Mouse (Mus musculus) liver, embryonic 13.5 days (tissue): ENCODE measurements around the gene Cpa4. TPM values are rescaled to one million over a fixed set of nuclear protein-coding genes. Genes with fewer than 3 reads are reported as not detected.
A peak's percentile ranks its signal among the peaks of the same experiment; 100 is the strongest.

Experiments
- ATAC-seq: fragments of 200-750 bp; cut with Nextera tagmentation; 2 replicates; pipeline ENCODE4 v1.8.0; 2017; ENCODE audit warnings: low read depth, mild to moderate bottlenecking, moderate number of reproducible peaks, moderate library complexity
- DNase-seq: peaks from one replicate; pipeline ENCODE4 v3.0.0; 2022
- H3K27ac ChIP-seq: fragments of 300-500 bp; sonication (generic); 2 replicates; pipeline ENCODE4 v1.5.1; 2015; ENCODE audit warnings: moderate library complexity, mild to moderate bottlenecking, inconsistent platforms
- H3K27me3 ChIP-seq: fragments of 300-500 bp; sonication (generic); 2 replicates; pipeline ENCODE4 v1.6.1; 2015; ENCODE audit warnings: mild to moderate bottlenecking, inconsistent platforms
- H3K36me3 ChIP-seq: fragments of 300-500 bp; sonication (generic); 2 replicates; pipeline ENCODE4 v1.6.1; 2015; ENCODE audit warnings: mild to moderate bottlenecking, inconsistent platforms
- H3K4me1 ChIP-seq: fragments of 300-500 bp; sonication (generic); replicated peaks from 2 replicates; pipeline ENCODE4 v1.6.1; 2015; ENCODE audit warnings: inconsistent platforms
- H3K4me2 ChIP-seq: fragments of 300-500 bp; sonication (generic); 2 replicates; pipeline ENCODE4 v1.6.1; 2015; ENCODE audit warnings: inconsistent platforms, mild to moderate bottlenecking, moderate library complexity
- H3K4me3 ChIP-seq: fragments of 300-500 bp; sonication (generic); replicated peaks from 2 replicates; pipeline ENCODE4 v1.5.1; 2015; ENCODE audit warnings: mild to moderate bottlenecking, inconsistent platforms
- H3K9ac ChIP-seq: fragments of 300-500 bp; sonication (generic); 2 replicates; pipeline ENCODE4 v1.6.1; 2015; ENCODE audit warnings: mild to moderate bottlenecking, inconsistent platforms
- H3K9me3 ChIP-seq: fragments of 300-500 bp; sonication (generic); replicated peaks from 2 replicates; pipeline ENCODE4 v1.6.1; 2016; ENCODE audit warnings: inconsistent platforms
- WGBS: fragments of 180-500 bp; shearing (Covaris S2); methylation state at CpG from one replicate; pipeline ENCODE4 v1.1.7; 2015; ENCODE audit not compliant: insufficient replicate concordance; 5-methylcytosine and 5-hydroxymethylcytosine counted together
- polyA plus RNA-seq: library from polyadenylated mRNA; unstranded; fragments of >200 nt; fragmentation: Nextera tagmentation; extraction: Ambion mirVana; gene quantifications from 2 replicates; pipeline ENCODE4 v1.2.1, GENCODE M21; 2015

Gene Cpa4
- polyA plus RNA-seq, 1 experiment from 2014 or later: 0.13 TPM

- peaks cover 23% of the 10 kb centered on the region for H3K4me1 ChIP-seq
- ATAC-seq: no peak
- no peak for DNase-seq
- H3K4me3 ChIP-seq: no peak overlapping the region
- no peaks in the 10 kb centered on the region for H3K9me3 ChIP-seq
- no peak overlapping the region for H3K4me2 ChIP-seq
- H3K27me3 ChIP-seq: no peaks in the 10 kb centered on the region
- WGBS: 50% methylated on average over 4 of the region's 4 CpGs
- peak overlapping the region; percentile 68 for H3K27ac ChIP-seq
- no peaks in the 10 kb centered on the region for H3K36me3 ChIP-seq
- no peak overlapping the region for H3K9ac ChIP-seq
Measured at GRCm38 (mm10) chr6:30636186-30636842, 68.1 kb downstream of the Cpa4 start.

GRCm38 (mm10) chr6:30638674-30639268 is 70.6 kb downstream of the Cpa4 start, which contains the start of gene Cpa1:
Cpa1 (plus strand) TSS chr6:30639218.
- Histone ChIP-seq H3K4me3 (no peak within 1 kb of the TSS), H3K9me3 (no peaks in the 10 kb centered on the region), H3K9ac (no peak within 1 kb of the TSS), H3K27ac (no peak within 1 kb of the TSS), H3K36me3 (no peaks in the 10 kb centered on the region), H3K27me3 (0 out of 2 replicates have a peak, but pooled peaks cover under 1% of the 10 kb centered on the region), H3K4me1 (peaks cover 28% of the 10 kb centered on the region), H3K4me2 (no peak within 1 kb of the TSS)
- WGBS: 32% methylated on average over 5 of the region's 5 CpGs
- ATAC-seq (peak; percentile 73), DNase-seq (peak; percentile 3)

Other genes starting within 250 kb of the Cpa4 start
- gene Zc3hc1, start 177.3 kb upstream of the Cpa4 start, polyA plus RNA-seq: 33.4 and 33.8 TPM in 2 replicates
- 8.2 and 9.4 TPM in 2 replicates for gene Klhdc10, start 166.5 kb upstream of the Cpa4 start, polyA plus RNA-seq
- gene Tmem209, start 58.6 kb upstream of the Cpa4 start, polyA plus RNA-seq: 22.6 and 24.8 TPM in 2 replicates
- gene Ssmem1, start 58.5 kb upstream of the Cpa4 start, polyA plus RNA-seq: 0.12 and 0.30 TPM in 2 replicates
- 1.1 and 2.5 TPM in 2 replicates for gene Cpa2, start 26.8 kb upstream of the Cpa4 start, polyA plus RNA-seq
- gene Cpa5, start 42.6 kb downstream of the Cpa4 start, polyA plus RNA-seq: not detected in 2 replicates
- gene Cpa1, start 70.8 kb downstream of the Cpa4 start, polyA plus RNA-seq: 0.52 and 1.4 TPM in 2 replicates
- gene Cep41, start 125.4 kb downstream of the Cpa4 start, polyA plus RNA-seq: 5.2 and 7.3 TPM in 2 replicates
- gene Mest, start 155.2 kb downstream of the Cpa4 start, polyA plus RNA-seq: 185 and 233 TPM in 2 replicates